Mouse (Mus musculus): ENCODE measurements at regions not wholly inside any gene's neighbourhood (a gene's known extent, or its start where the extent isn't known, plus 50 kb on each side); places are given as distances from the start of the nearest gene placed in this dataset.

GRCm38 (mm10) chr9:61226596-61227384 lies 145.4 kb upstream of the Tle3 start:
- WGBS, result 84% methylated on average over 11 of the region's 12 CpGs
- no peak overlapping the region for H3K9ac ChIP-seq (ENCODE audit: low read length)

GRCm38 (mm10) chr9:61227492-61228229 lies 144.5 kb upstream of the Tle3 start:
- no peak for ATAC-seq (ENCODE audit: insufficient read depth, low FRiP score)
- Histone ChIP-seq H3K4me2 (ENCODE audit: low read depth, low read length) (no peak overlapping the region), H3K9ac (ENCODE audit: low read length) (no peak overlapping the region), H3K4me1 (ENCODE audit: control insufficient read depth, insufficient read depth, low read length) (0 out of 2 replicates have a peak, but pooled peaks cover 3% of the 10 kb centered on the region), H3K36me3 (ENCODE audit: control insufficient read depth, insufficient read depth, low read length) (no peaks in the 10 kb centered on the region), H3K27ac (ENCODE audit: low read length) (no peak overlapping the region), H3K9me3 (replicated peaks; ENCODE audit: control insufficient read depth, low read length) (no peaks in the 10 kb centered on the region), H3K27me3 (ENCODE audit: control insufficient read depth, insufficient read depth, low read length) (no peaks in the 10 kb centered on the region), H3K4me3 (replicated peaks; ENCODE audit: low read length) (no peak overlapping the region)
- WGBS, result 31% methylated on average over 19 of the region's 19 CpGs

More at GRCm38 (mm10) chr9:61226596-61227384, 145.4 kb upstream of the Tle3 start:
- no peaks in the 10 kb centered on the region for H3K9me3 ChIP-seq (replicated peaks; ENCODE audit: control insufficient read depth, low read length)
- H3K4me3 ChIP-seq (replicated peaks; ENCODE audit: low read length), result no peak overlapping the region
- 0 out of 2 replicates have a peak, but pooled peaks cover 3% of the 10 kb centered on the region for H3K4me1 ChIP-seq (ENCODE audit: control insufficient read depth, insufficient read depth, low read length)
- no peaks in the 10 kb centered on the region for H3K36me3 ChIP-seq (ENCODE audit: control insufficient read depth, insufficient read depth, low read length)
- ATAC-seq (ENCODE audit: insufficient read depth, low FRiP score), result no peak
- H3K4me2 ChIP-seq (ENCODE audit: low read depth, low read length), result no peak overlapping the region
- no peaks in the 10 kb centered on the region for H3K27me3 ChIP-seq (ENCODE audit: control insufficient read depth, insufficient read depth, low read length)
- no peak overlapping the region for H3K27ac ChIP-seq (ENCODE audit: low read length)

- 0 out of 2 replicates have a peak, but pooled peaks cover 3% of the 10 kb centered on the region for H3K4me1 ChIP-seq (ENCODE audit: control insufficient read depth, insufficient read depth, low read length)
- H3K4me2 ChIP-seq (ENCODE audit: low read depth, low read length), result no peak overlapping the region
- no peaks in the 10 kb centered on the region for H3K36me3 ChIP-seq (ENCODE audit: control insufficient read depth, insufficient read depth, low read length)
- no peak overlapping the region for H3K9ac ChIP-seq (ENCODE audit: low read length)
- H3K4me3 ChIP-seq (replicated peaks; ENCODE audit: low read length), result no peak overlapping the region
- no peaks in the 10 kb centered on the region for H3K9me3 ChIP-seq (replicated peaks; ENCODE audit: control insufficient read depth, low read length)
- H3K27me3 ChIP-seq (ENCODE audit: control insufficient read depth, insufficient read depth, low read length), result no peaks in the 10 kb centered on the region
- no peak overlapping the region for H3K27ac ChIP-seq (ENCODE audit: low read length)
- 78% methylated on average over 6 of the region's 6 CpGs for WGBS
- no peak for ATAC-seq (ENCODE audit: insufficient read depth, low FRiP score)
Observed at GRCm38 (mm10) chr9:61228230-61228631, 143.9 kb upstream of the Tle3 start.

- Histone ChIP-seq H3K4me1 (ENCODE audit: control insufficient read depth, insufficient read depth, low read length) (0 out of 2 replicates have a peak, but pooled peaks cover 3% of the 10 kb centered on the region), H3K4me2 (ENCODE audit: low read depth, low read length) (no peak overlapping the region), H3K9ac (ENCODE audit: low read length) (no peak overlapping the region), H3K9me3 (replicated peaks; ENCODE audit: control insufficient read depth, low read length) (no peaks in the 10 kb centered on the region), H3K4me3 (replicated peaks; ENCODE audit: low read length) (no peak overlapping the region), H3K27me3 (ENCODE audit: control insufficient read depth, insufficient read depth, low read length) (no peaks in the 10 kb centered on the region), H3K36me3 (ENCODE audit: control insufficient read depth, insufficient read depth, low read length) (no peaks in the 10 kb centered on the region), H3K27ac (ENCODE audit: low read length) (no peak overlapping the region)
- ATAC-seq (ENCODE audit: insufficient read depth, low FRiP score), result no peak
- 75% methylated on average over 4 of the region's 4 CpGs for WGBS
Observed at GRCm38 (mm10) chr9:61230306-61230705, 141.9 kb upstream of the Tle3 start.

GRCm38 (mm10) chr9:61232630-61233029 lies 139.5 kb upstream of the Tle3 start:
- Histone ChIP-seq H3K36me3 (ENCODE audit: control insufficient read depth, insufficient read depth, low read length) (no peaks in the 10 kb centered on the region), H3K27ac (ENCODE audit: low read length) (no peak overlapping the region), H3K27me3 (ENCODE audit: control insufficient read depth, insufficient read depth, low read length) (0 out of 2 replicates have a peak, but pooled peaks cover 3% of the 10 kb centered on the region), H3K4me3 (replicated peaks; ENCODE audit: low read length) (no peak overlapping the region), H3K4me2 (ENCODE audit: low read depth, low read length) (no peak overlapping the region), H3K9ac (ENCODE audit: low read length) (no peak overlapping the region), H3K9me3 (replicated peaks; ENCODE audit: control insufficient read depth, low read length) (no peaks in the 10 kb centered on the region), H3K4me1 (ENCODE audit: control insufficient read depth, insufficient read depth, low read length) (peaks cover 5% of the 10 kb centered on the region; the same call in 1 of the 2 replicates)
- 84% methylated on average over 7 of the region's 7 CpGs for WGBS
- no peak for ATAC-seq (ENCODE audit: insufficient read depth, low FRiP score)

GRCm38 (mm10) chr9:61233251-61233650 lies 138.9 kb upstream of the Tle3 start:
- no peak overlapping the region for H3K4me2 ChIP-seq (ENCODE audit: low read depth, low read length)
- 55% methylated on average over 2 of the region's 2 CpGs for WGBS
- H3K36me3 ChIP-seq (ENCODE audit: control insufficient read depth, insufficient read depth, low read length), result no peaks in the 10 kb centered on the region
- H3K4me3 ChIP-seq (replicated peaks; ENCODE audit: low read length), result no peak overlapping the region
- H3K27me3 ChIP-seq (ENCODE audit: control insufficient read depth, insufficient read depth, low read length), result 0 out of 2 replicates have a peak, but pooled peaks cover 3% of the 10 kb centered on the region
- no peaks in the 10 kb centered on the region for H3K9me3 ChIP-seq (replicated peaks; ENCODE audit: control insufficient read depth, low read length)
- no peak overlapping the region for H3K27ac ChIP-seq (ENCODE audit: low read length)
- H3K4me1 ChIP-seq (ENCODE audit: control insufficient read depth, insufficient read depth, low read length), result peaks cover 5% of the 10 kb centered on the region; the same call in 1 of the 2 replicates
- H3K9ac ChIP-seq (ENCODE audit: low read length), result no peak overlapping the region
- ATAC-seq (ENCODE audit: insufficient read depth, low FRiP score), result no peak

- 52% methylated on average over 17 of the region's 17 CpGs for WGBS
- Histone ChIP-seq H3K4me2 (ENCODE audit: low read depth, low read length) (no peak overlapping the region), H3K27me3 (ENCODE audit: control insufficient read depth, insufficient read depth, low read length) (0 out of 2 replicates have a peak, but pooled peaks cover 3% of the 10 kb centered on the region), H3K36me3 (ENCODE audit: control insufficient read depth, insufficient read depth, low read length) (no peaks in the 10 kb centered on the region), H3K4me1 (ENCODE audit: control insufficient read depth, insufficient read depth, low read length) (peaks cover 5% of the 10 kb centered on the region; the same call in 1 of the 2 replicates), H3K9me3 (replicated peaks; ENCODE audit: control insufficient read depth, low read length) (no peaks in the 10 kb centered on the region), H3K4me3 (replicated peaks; ENCODE audit: low read length) (no peak overlapping the region), H3K9ac (ENCODE audit: low read length) (no peak overlapping the region), H3K27ac (ENCODE audit: low read length) (no peak overlapping the region)
- no peak for ATAC-seq (ENCODE audit: insufficient read depth, low FRiP score)
Observed at GRCm38 (mm10) chr9:61235653-61236610, 136.2 kb upstream of the Tle3 start.

- WGBS, result 63% methylated on average over 4 of the region's 4 CpGs
- no peaks in the 10 kb centered on the region for H3K36me3 ChIP-seq (ENCODE audit: control insufficient read depth, insufficient read depth, low read length)
- ATAC-seq (ENCODE audit: insufficient read depth, low FRiP score), result no peak
- no peak overlapping the region for H3K27ac ChIP-seq (ENCODE audit: low read length)
- H3K27me3 ChIP-seq (ENCODE audit: control insufficient read depth, insufficient read depth, low read length), result 0 out of 2 replicates have a peak, but pooled peaks cover 3% of the 10 kb centered on the region
- H3K9me3 ChIP-seq (replicated peaks; ENCODE audit: control insufficient read depth, low read length), result no peaks in the 10 kb centered on the region
- peaks cover 5% of the 10 kb centered on the region; the same call in 1 of the 2 replicates for H3K4me1 ChIP-seq (ENCODE audit: control insufficient read depth, insufficient read depth, low read length)
- no peak overlapping the region for H3K4me3 ChIP-seq (replicated peaks; ENCODE audit: low read length)
- H3K9ac ChIP-seq (ENCODE audit: low read length), result no peak overlapping the region
- H3K4me2 ChIP-seq (ENCODE audit: low read depth, low read length), result no peak overlapping the region
Observed at GRCm38 (mm10) chr9:61238687-61239250, 133.4 kb upstream of the Tle3 start.

Data from stomach, embryonic 16.5 days (tissue).